Mouse (Mus musculus): ENCODE measurements at regions not wholly inside any gene's neighbourhood (a gene's known extent, or its start where the extent isn't known, plus 50 kb on each side); places are given as distances from the start of the nearest gene placed in this dataset.

DNA sequence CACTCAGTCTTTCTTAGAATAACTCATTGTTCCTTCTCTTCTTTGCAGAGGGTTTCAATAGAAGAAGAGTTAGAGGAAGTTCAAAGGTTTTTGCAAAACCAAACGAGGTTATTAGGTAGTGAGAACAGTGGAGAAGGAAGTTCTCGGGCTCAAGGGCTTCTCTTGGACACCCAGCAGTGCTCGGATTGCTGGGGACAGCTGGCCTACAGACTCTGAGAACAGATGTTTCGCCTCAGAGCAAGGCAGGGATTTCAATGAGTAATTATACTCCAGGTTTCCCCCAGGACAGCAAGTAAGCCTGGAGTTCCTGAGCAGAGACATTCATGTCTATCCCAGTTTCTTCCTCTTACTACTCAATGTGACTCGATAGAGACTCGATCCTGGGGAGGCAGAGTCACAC lies 94.4 kb downstream of the Cd24a start:
- no peak for TF ChIP-seq ZNF384 (IDR thresholded peaks at IDR 0.05; ENCODE audit: low read depth, low read length)
- no peak for TF ChIP-seq HCFC1 (IDR thresholded peaks at IDR 0.05; ENCODE audit: borderline replicate concordance, insufficient read depth, low read length)

Data from ES-E14 (cell line).